ENCODE assay signal across 22 mouse cellular contexts in the genomic region with DNA sequence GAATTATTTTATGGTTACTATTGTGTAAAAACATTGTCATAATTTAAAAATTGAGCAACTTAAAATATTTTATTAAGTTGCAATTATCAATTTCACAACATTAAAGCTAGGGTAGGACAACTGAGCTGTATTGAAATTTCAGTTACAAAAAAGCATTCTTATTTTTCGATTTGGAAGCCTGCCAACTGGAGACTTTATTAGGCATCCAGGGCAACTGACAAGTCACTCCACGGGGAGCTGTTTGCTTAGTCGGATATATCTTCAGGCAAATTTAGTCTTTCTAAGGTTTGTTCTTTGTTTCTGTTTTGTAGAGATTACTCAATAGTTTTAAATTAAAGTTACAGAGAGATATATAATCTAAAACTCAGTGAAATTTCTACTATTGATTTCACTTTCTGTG.
DNase-seq lines count a peak whose midpoint lies in the region; ATAC-seq and TF ChIP-seq lines count a peak whose summit lies in the region.
"Had no signal": no experiment of that assay in that cellular context is flagged by ENCODE, and none has a peak within 500 bp of the region (broad histone marks: within the 10 kb centered on the region; RNA-seq: fewer than 3 reads in every experiment).

No protein-coding gene starts in this region.

- no peak overlapping the region for H3K4me2 ChIP-seq in hindbrain, embryonic 14.5 days (replicated peaks)
- H3K4me2 ChIP-seq in hindbrain, embryonic 13.5 days, result no peak overlapping the region
- no peak overlapping the region for H3K4me2 ChIP-seq in midbrain, embryonic 14.5 days (ENCODE audit: low read length)
- no peak overlapping the region for H3K4me2 ChIP-seq in midbrain, embryonic 13.5 days (replicated peaks)
- H3K4me2 ChIP-seq: embryonic facial prominence, embryonic 12.5 days; forebrain, embryonic 12.5 days; heart, embryonic 11.5 days; hindbrain, embryonic 12.5 days; intestine, embryonic 15.5 days had no signal

- TF ChIP-seq POLR2A in brain, embryonic 14.5 days (IDR thresholded peaks at IDR 0.05; ENCODE audit: borderline replicate concordance, extremely low read depth, insufficient read depth, insufficient read length, poor library complexity, severe bottlenecking), result no peak

- H3K9ac ChIP-seq in hindbrain, embryonic 14.5 days, result no peak overlapping the region
- H3K9ac ChIP-seq in hindbrain, embryonic 13.5 days, result no peak overlapping the region
- H3K9ac ChIP-seq in midbrain, embryonic 14.5 days (replicated peaks; ENCODE audit: low read length), result no peak overlapping the region
- no peak overlapping the region for H3K9ac ChIP-seq in midbrain, embryonic 13.5 days (replicated peaks)
- H3K9ac ChIP-seq: embryonic facial prominence, embryonic 12.5 days; forebrain, embryonic 12.5 days; forebrain, postnatal 0 days; hindbrain, embryonic 12.5 days; intestine, embryonic 15.5 days had no signal

- WGBS in hindbrain, embryonic 14.5 days, result 43% methylated on average over 3 of the region's 3 CpGs
- 51% methylated on average over 3 of the region's 3 CpGs for WGBS in hindbrain, embryonic 13.5 days
- WGBS in midbrain, embryonic 14.5 days, result 47% methylated on average over 3 of the region's 3 CpGs
- WGBS in midbrain, embryonic 13.5 days, result 44% methylated on average over 3 of the region's 3 CpGs

- H3K4me1 ChIP-seq in hindbrain, embryonic 14.5 days (replicated peaks; ENCODE audit: control insufficient read depth, insufficient read depth, low read length), result no peaks in the 10 kb centered on the region
- no peaks in the 10 kb centered on the region for H3K4me1 ChIP-seq in hindbrain, embryonic 13.5 days (replicated peaks)
- no peaks in the 10 kb centered on the region for H3K4me1 ChIP-seq in midbrain, embryonic 14.5 days (ENCODE audit: control insufficient read depth, insufficient read depth, low read length)
- H3K4me1 ChIP-seq in midbrain, embryonic 13.5 days (replicated peaks), result no peaks in the 10 kb centered on the region
- H3K4me1 ChIP-seq: embryonic facial prominence, embryonic 12.5 days; forebrain, embryonic 12.5 days; hindbrain, embryonic 12.5 days; intestine, embryonic 15.5 days had no signal

- H3K27ac ChIP-seq in hindbrain, embryonic 14.5 days, result no peak overlapping the region
- no peak overlapping the region for H3K27ac ChIP-seq in hindbrain, embryonic 13.5 days
- H3K27ac ChIP-seq in midbrain, embryonic 14.5 days (replicated peaks; ENCODE audit: low read depth, low read length), result no peak overlapping the region
- H3K27ac ChIP-seq in midbrain, embryonic 13.5 days, result no peak overlapping the region
- H3K27ac ChIP-seq: embryonic facial prominence, embryonic 12.5 days; forebrain, embryonic 12.5 days; gastrocnemius, adult 2 months; hindbrain, embryonic 12.5 days; intestine, embryonic 15.5 days had no signal

- no peaks in the 10 kb centered on the region for H3K36me3 ChIP-seq in hindbrain, embryonic 14.5 days (replicated peaks; ENCODE audit: control insufficient read depth, insufficient read depth)
- H3K36me3 ChIP-seq in hindbrain, embryonic 13.5 days, result no peaks in the 10 kb centered on the region
- H3K36me3 ChIP-seq in midbrain, embryonic 14.5 days (ENCODE audit: control insufficient read depth, insufficient read depth, low read length), result no peaks in the 10 kb centered on the region
- H3K36me3 ChIP-seq in midbrain, embryonic 13.5 days, result no peaks in the 10 kb centered on the region
- H3K36me3 ChIP-seq: embryonic facial prominence, embryonic 12.5 days; forebrain, embryonic 12.5 days; hindbrain, embryonic 12.5 days; intestine, embryonic 15.5 days had no signal

- ATAC-seq in hindbrain, embryonic 14.5 days (ENCODE audit: low FRiP score), result no peak
- no peak for ATAC-seq in hindbrain, embryonic 13.5 days (ENCODE audit: low FRiP score)
- no peak for ATAC-seq in midbrain, embryonic 14.5 days (ENCODE audit: low FRiP score, low TSS enrichment)
- no peak for ATAC-seq in midbrain, embryonic 13.5 days
- ATAC-seq: CD4-positive, CD25-positive, alpha-beta regulatory T cell, adult 4 months; forebrain, postnatal 0 days; intestine, embryonic 15.5 days had no signal

- peak; percentile 50 for DNase-seq in hindbrain, embryonic 14.5 days (ENCODE audit: low spot score)
- peak; percentile 66 for DNase-seq in midbrain, embryonic 14.5 days
- peak; percentile 40 for DNase-seq in brain, embryonic 14.5 days (ENCODE audit: low read depth)
- no peak for DNase-seq in right cerebral cortex, postnatal 36 days (ENCODE audit: low spot score in 2 of 2)
- DNase-seq: adrenal gland, adult 2 months; adrenal gland, postnatal 14 days; cerebellum, adult 18-20 months; cerebellum, adult 9-10 months; cerebellum, postnatal 14 days; forebrain, postnatal 0 days; gastrocnemius, adult 2 months; gastrocnemius, postnatal 14 days; heart, adult 11 months had no signal

- H3K4me3 ChIP-seq in hindbrain, embryonic 14.5 days (replicated peaks; ENCODE audit: low read length), result no peak overlapping the region
- no peak overlapping the region for H3K4me3 ChIP-seq in hindbrain, embryonic 13.5 days
- H3K4me3 ChIP-seq in midbrain, embryonic 14.5 days (replicated peaks; ENCODE audit: low read depth, low read length), result no peak overlapping the region
- no peak overlapping the region for H3K4me3 ChIP-seq in midbrain, embryonic 13.5 days (replicated peaks)
- H3K4me3 ChIP-seq: embryonic facial prominence, embryonic 12.5 days; erythroblast, embryonic 14.5 days; forebrain, embryonic 12.5 days; gastrocnemius, adult 2 months; hindbrain, embryonic 12.5 days; intestine, embryonic 15.5 days had no signal

- H3K9me3 ChIP-seq in hindbrain, embryonic 14.5 days (ENCODE audit: control insufficient read depth, low read length), result no peaks in the 10 kb centered on the region
- no peaks in the 10 kb centered on the region for H3K9me3 ChIP-seq in hindbrain, embryonic 13.5 days
- H3K9me3 ChIP-seq in midbrain, embryonic 14.5 days (ENCODE audit: control insufficient read depth, low read length), result no peaks in the 10 kb centered on the region
- no peaks in the 10 kb centered on the region for H3K9me3 ChIP-seq in midbrain, embryonic 13.5 days
- H3K9me3 ChIP-seq: embryonic facial prominence, embryonic 12.5 days; forebrain, embryonic 12.5 days; hindbrain, embryonic 12.5 days; intestine, embryonic 15.5 days had no signal

- no peaks in the 10 kb centered on the region for H3K27me3 ChIP-seq in hindbrain, embryonic 14.5 days (ENCODE audit: control insufficient read depth, insufficient read depth, low read length)
- H3K27me3 ChIP-seq in hindbrain, embryonic 13.5 days, result no peaks in the 10 kb centered on the region
- no peaks in the 10 kb centered on the region for H3K27me3 ChIP-seq in midbrain, embryonic 14.5 days (ENCODE audit: control insufficient read depth, insufficient read depth, low read length)
- H3K27me3 ChIP-seq in midbrain, embryonic 13.5 days, result no peaks in the 10 kb centered on the region
- H3K27me3 ChIP-seq: embryonic facial prominence, embryonic 12.5 days; forebrain, embryonic 12.5 days; hindbrain, embryonic 12.5 days; intestine, embryonic 15.5 days had no signal

- no peak for TF ChIP-seq CTCF in brain, embryonic 14.5 days (IDR thresholded peaks at IDR 0.05; ENCODE audit: borderline replicate concordance, extremely low read depth, insufficient read depth, insufficient read length)

Comparison
In these comparisons a context has a peak if more than half of its experiments do, and no peak if none do; other contexts are left out.
1. DNase-seq: peak in hindbrain, embryonic 14.5 days (single experiment), midbrain, embryonic 14.5 days (single experiment) and brain, embryonic 14.5 days (single experiment); none in right cerebral cortex, postnatal 36 days (0 of 2).